Mouse (Mus musculus) CH12F3 (cell line): ENCODE data around the gene Eya2.
"Not testable (repeated sequence)": the region's sequence is repeated elsewhere in the genome, so short reads cannot be mapped to it uniquely, and the experiment has no call there.

Source experiments
- in situ Hi-C: fragments of 300-500 bp; cut with MboI; formaldehyde crosslinking; loops from 2 replicates; pipeline ENCODE4 v1.14.3; 2020; ENCODE audit warnings: low sequenced_read_pairs

Gene Eya2

DNA sequence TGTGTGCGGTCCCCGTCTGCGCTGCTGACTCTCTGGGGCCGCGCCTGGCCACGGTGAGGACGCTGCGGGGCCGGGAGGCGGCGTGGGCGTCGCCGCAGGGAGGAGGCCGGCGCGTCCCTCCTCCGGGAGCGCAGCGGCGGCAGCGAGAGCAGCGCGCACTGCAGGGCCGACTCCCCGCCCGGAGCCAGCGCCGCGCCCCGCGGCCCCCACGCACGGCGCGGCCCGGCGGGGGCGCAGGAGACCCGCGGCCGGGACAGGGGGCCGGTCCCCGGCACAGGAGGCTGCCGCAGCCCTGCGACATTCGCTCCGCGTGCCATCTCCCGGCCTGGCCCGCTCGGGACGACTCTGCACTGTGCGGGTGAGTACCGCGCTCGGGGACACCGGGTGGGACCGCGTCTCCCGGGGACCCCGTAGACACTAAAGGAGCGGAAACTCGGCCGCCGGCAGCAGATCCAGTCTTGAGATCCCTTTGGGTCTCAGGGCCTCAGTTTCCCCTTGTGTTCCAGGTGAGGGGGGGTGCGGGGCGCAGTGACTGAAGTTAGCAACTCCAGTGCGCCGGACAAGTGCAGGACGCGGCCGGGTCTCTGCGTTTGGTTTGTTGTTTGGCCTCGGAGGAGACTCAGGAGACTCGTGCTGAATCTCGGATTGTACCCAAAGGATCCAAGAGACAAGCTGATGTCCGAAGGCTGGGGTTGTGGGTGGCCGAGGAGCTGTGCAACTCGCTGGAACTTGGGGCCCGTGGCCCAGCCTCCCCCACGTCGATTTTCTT lies at the start of gene Eya2:
TSS of gene Eya2 (plus strand) at position 126 of the 769 bp plus-strand sequence.
- in situ Hi-C loops: no loop called here

DNA sequence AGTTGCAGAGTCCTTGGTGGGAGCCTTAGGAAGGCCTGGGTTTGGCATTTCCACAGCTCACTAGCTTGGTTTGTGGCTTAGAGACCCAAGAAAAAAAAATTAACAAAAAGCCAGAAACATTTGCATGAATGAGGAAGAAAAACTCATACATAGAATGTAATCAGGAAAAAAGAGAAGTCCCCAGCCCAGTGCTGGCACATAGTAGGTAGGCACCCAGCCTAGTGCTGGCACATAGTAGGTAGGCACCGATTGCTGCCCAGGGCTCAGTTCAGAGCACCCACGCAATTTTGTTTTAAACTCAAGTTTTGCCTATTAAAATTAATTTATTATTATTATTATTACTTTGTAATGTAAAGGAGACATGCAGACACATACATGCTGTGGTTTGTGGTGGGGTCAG lies 49.1 kb upstream of the Eya2 start:
- in situ Hi-C loops: no loop called here

- in situ Hi-C loops: no loop called here
Observed at GRCm38 (mm10) chr2:165546341-165546740, 48.5 kb upstream of the Eya2 start.

DNA sequence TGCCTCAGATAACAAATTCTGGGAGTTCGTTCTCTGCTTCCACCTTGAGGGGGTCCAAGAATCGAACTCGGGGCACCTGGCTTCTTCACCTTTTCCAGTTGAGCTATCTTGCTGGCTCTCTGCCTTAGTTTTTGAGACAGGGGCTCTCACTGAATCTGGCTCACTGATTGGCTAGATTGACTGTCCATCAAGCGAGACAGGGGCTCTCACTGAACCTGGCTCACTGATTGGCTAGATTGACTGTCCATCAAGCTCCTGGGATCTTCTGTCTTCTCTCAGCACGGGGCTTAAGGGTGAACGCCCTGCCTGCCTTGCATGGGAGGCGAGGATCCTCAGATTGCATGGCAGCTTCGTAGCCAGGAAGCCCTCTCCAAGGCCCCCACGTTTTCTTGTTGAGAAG lies 47.4 kb upstream of the Eya2 start:
- in situ Hi-C loops: no loop called here

DNA sequence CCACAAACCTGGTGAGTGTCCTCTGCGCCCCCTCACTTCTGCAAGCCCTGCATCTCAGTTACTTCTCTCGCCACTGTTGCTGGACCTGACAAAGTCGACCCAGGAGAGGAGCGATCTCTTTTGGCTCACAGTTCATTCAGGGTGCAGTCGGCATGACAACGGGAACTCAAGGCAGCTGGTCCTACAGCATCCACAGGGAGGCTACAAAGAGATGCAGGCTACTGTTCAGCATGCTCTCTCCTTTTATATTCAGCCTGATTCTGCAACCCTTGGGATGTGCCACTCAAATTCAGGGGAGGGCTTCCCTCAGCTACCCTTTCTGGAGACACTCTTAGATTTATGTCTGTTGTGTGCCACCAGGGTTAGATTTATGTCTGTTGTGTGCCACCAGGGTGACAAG lies 46.2 kb upstream of the Eya2 start:
- in situ Hi-C loops: no loop called here

DNA sequence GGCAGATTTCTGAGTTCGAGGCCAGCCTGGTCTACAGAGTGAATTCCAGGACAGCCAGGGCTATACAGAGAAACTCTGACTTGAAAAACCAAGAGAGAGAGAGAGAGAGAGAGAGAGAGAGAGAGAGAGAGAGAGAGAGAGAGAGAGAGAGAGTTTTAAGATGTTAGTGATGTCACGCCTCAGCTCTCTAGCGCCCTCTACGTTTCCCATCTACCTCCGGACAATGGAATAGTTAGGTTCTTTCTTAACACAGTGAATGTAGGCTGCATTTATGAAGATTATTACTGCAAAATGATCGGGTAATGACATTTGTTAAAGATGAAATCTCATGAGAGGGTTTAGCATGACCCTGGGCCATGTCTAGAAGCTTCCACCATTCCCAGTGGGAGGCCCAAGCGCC lies 44.4 kb upstream of the Eya2 start:
- in situ Hi-C loops: not testable (repeated sequence)

DNA sequence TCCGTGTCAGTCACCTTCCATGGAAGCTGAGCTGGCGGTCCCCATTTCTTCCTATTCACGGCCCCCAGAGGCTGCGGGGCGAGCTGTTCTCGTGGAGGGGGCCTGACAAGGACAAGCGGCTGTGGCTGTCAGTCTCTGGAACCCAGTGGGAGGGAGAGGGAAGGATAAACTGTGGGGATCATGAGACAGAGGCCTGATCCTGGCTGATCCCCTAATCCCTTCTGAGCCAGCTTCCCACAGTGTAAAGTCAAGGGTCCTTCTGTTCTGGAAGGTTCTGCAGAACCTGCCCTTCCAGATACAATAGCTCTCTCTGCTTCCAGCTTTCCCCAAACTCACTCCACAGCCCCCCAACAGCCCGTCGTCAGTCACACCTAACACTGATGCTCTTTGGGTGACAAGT lies 40.8 kb upstream of the Eya2 start:
- in situ Hi-C loops: no loop called here

GRCm38 (mm10) chr2:165557278-165557677 lies 37.6 kb upstream of the Eya2 start:
- in situ Hi-C loops: no loop called here

- in situ Hi-C loops: no loop called here
Observed at GRCm38 (mm10) chr2:165558916-165559315, 35.9 kb upstream of the Eya2 start.

GRCm38 (mm10) chr2:165559506-165560235 lies 35.2 kb upstream of the Eya2 start:
- in situ Hi-C loops: no loop called here

DNA sequence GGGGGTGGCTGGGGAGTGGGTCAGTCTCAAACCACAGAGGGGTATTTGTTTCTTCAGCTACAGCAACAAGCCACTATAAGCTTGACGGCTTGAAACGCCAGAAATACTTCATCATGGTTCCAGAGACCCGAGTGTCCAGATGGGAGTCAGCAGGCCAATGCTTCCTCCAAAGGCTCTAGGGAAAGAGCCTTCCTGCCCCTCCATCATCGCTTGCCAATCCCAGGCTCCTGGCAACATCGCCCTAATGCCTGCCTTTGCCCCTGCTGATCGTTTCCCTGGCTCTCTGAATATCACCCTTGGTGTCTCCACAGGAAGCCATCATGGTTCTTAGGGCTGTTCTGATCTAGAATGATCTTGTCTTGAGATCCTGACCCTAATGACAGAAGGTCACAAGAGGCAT lies 33.0 kb upstream of the Eya2 start:
- in situ Hi-C loops: no loop called here

- in situ Hi-C loops: no loop called here
Observed at GRCm38 (mm10) chr2:165563298-165564058, 31.4 kb upstream of the Eya2 start.

DNA sequence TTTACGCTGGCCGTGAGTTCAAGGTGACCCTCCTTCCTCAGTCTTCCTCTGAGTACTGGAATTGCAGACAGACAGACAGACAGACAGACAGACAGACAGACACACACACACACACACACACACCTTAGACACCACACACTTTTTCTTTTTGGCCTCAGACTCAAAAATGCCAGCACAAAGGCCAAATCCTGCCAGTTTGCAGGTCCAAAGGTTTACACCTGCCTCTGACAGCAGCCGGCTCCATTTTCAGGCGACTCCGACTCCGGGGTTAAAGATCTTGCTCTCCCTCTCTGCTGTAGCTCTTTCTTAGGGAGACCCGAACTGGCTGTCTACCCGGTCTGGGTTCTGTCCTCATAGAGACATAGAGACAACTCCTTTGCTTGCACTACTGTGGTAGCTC lies 30.7 kb upstream of the Eya2 start:
- in situ Hi-C loops: no loop called here

GRCm38 (mm10) chr2:165564620-165565019 lies 30.2 kb upstream of the Eya2 start:
- in situ Hi-C loops: no loop called here

- in situ Hi-C loops: no loop called here
Observed at GRCm38 (mm10) chr2:165566898-165567297, 27.9 kb upstream of the Eya2 start.

GRCm38 (mm10) chr2:165567820-165568219 lies 27.0 kb upstream of the Eya2 start:
- in situ Hi-C loops: no loop called here

- in situ Hi-C loops: no loop called here
Observed at GRCm38 (mm10) chr2:165568911-165569310, 25.9 kb upstream of the Eya2 start.

DNA sequence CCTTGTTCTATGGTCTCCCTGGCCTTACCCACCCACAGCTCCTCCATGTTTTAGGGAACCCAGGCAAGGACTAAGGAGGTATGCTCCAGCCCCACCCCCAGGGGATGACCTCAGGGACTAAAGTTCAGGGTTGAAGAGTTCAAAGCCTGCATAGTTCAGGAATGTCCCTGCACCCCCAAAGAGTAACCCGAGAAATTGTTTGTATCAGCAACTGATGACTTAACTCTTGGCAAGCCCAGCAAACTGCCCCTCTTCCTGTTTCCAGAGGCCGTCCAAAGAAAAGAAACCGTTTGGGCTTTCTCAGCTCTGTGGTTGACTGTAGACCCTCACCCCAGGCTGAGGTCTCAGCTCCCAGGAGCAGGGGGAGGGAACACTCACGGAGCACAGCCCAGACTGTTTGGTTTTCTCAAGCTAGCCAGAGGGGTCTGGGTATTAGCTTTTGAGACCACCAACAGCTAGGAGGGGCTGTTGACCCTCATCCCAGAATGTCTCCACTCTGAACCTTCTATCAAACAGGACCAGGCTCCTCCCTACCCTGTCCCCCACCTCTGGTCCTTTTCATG lies 23.5 kb upstream of the Eya2 start:
- in situ Hi-C loops: no loop called here

- in situ Hi-C loops: no loop called here
Observed at GRCm38 (mm10) chr2:165583044-165583443, 11.8 kb upstream of the Eya2 start.

DNA sequence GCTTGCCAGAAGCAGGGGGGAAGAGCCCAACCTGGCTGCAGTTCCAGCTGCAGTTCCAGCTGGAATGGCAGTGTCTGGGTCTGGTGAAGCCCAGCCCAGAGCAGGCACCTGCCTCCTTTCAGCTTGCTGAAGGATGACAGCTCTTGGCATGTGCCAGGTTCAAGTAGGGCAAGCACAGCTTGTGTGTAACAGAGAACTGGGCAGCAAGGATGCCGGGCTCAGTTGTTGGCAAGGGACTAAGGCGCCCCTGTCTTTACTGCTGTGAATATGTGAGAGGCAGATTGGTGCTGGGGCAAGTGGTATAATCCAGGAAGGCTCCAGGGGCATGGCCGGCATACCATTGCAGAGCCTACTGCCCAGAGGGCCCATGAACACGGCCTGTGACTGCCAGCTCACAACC lies 11.3 kb upstream of the Eya2 start:
- in situ Hi-C loops: no loop called here

- in situ Hi-C loops: no loop called here
Observed at GRCm38 (mm10) chr2:165584563-165584962, 10.3 kb upstream of the Eya2 start.
